ENCODE assay signal across 24 mouse cellular contexts in the genomic region with DNA sequence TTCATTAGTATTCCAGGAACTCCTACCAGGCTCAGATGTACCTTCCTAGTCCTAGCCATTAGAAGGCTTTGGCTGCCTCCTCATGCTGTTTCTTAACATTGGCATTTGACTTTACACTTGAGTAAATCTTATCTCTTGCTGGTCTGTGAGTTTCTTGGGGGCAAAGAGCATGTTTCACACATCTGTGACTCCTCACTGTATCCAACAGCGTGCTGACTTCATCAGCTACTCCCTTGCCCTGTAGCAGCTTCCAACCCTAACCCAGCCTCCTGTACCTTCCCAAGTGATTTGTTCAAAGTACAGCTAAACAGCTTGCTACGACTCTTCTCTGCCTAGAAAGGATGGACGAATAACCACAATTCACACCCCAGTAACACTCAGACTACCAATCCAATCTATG. TPM values are rescaled to one million over a fixed set of nuclear protein-coding genes. Genes with fewer than 3 reads are reported as not detected.
DNase-seq lines count a peak whose midpoint lies in the region; ATAC-seq and TF ChIP-seq lines count a peak whose summit lies in the region.
"Had no signal": no experiment of that assay in that cellular context is flagged by ENCODE, and none has a peak within 500 bp of the region (broad histone marks: within the 10 kb centered on the region; RNA-seq: fewer than 3 reads in every experiment).

No protein-coding gene starts in this region.

- H3K36me3 ChIP-seq in kidney, adult 2 months (ENCODE audit: control insufficient read depth, insufficient read depth, low read length) = no peaks in the 10 kb centered on the region; the same call in 1 of the 2 replicates
- H3K36me3 ChIP-seq in stomach, embryonic 16.5 days (ENCODE audit: control insufficient read depth, insufficient read depth, low read length) = no peaks in the 10 kb centered on the region
- H3K36me3 ChIP-seq in stomach, postnatal 0 days (ENCODE audit: control insufficient read depth, insufficient read depth, low read length) = no peaks in the 10 kb centered on the region
- H3K36me3 ChIP-seq: embryonic facial prominence, embryonic 12.5 days; forebrain, embryonic 15.5 days; heart, embryonic 10.5 days had no signal

- no peak for ATAC-seq in stomach, embryonic 16.5 days (ENCODE audit: insufficient read depth, low FRiP score)
- ATAC-seq in stomach, postnatal 0 days (ENCODE audit: low FRiP score, low TSS enrichment) = no peak
- ATAC-seq: forebrain, embryonic 15.5 days had no signal

- TF ChIP-seq EP300 in stomach, postnatal 0 days (optimal IDR thresholded peaks at IDR 0.05) = no peak

- DNase-seq in kidney, adult 2 months = peak; percentile 87
- DNase-seq in kidney, adult 18-20 months = no peak
- no peak for DNase-seq in stomach, postnatal 0 days (ENCODE audit: low spot score)
- peak; percentile 56 to 76 for DNase-seq in kidney, postnatal 25 days
- no peak for DNase-seq in adrenal gland, adult 2 months
- DNase-seq in thymus, postnatal 0 days (ENCODE audit: low spot score) = no peak
- DNase-seq: adrenal gland, postnatal 14 days; cerebellum, adult 11-12 months; cerebellum, adult 9-10 months; cerebellum, postnatal 25 days; gastrocnemius, postnatal 10 days; heart, adult 18-20 months; heart, postnatal 10 days had no signal

- H3K27me3 ChIP-seq in kidney, adult 2 months (replicated peaks; ENCODE audit: control insufficient read depth, insufficient read depth, low read length) = no peaks in the 10 kb centered on the region
- no peaks in the 10 kb centered on the region for H3K27me3 ChIP-seq in stomach, embryonic 16.5 days (ENCODE audit: control insufficient read depth, insufficient read depth, low read length)
- no peaks in the 10 kb centered on the region for H3K27me3 ChIP-seq in stomach, postnatal 0 days (ENCODE audit: control insufficient read depth, insufficient read depth, low read length)
- H3K27me3 ChIP-seq: embryonic facial prominence, embryonic 12.5 days; forebrain, embryonic 15.5 days had no signal

- H3K4me2 ChIP-seq in stomach, embryonic 16.5 days (ENCODE audit: low read depth, low read length) = no peak overlapping the region
- H3K4me2 ChIP-seq in stomach, postnatal 0 days (replicated peaks; ENCODE audit: low read depth) = no peak overlapping the region
- H3K4me2 ChIP-seq: embryonic facial prominence, embryonic 12.5 days; forebrain, embryonic 15.5 days had no signal

- H3K4me3 ChIP-seq in kidney, adult 2 months (ENCODE audit: insufficient read depth, low read depth, low read length) = no peak overlapping the region
- H3K4me3 ChIP-seq in stomach, embryonic 16.5 days (replicated peaks; ENCODE audit: low read length) = no peak overlapping the region
- H3K4me3 ChIP-seq in stomach, postnatal 0 days (ENCODE audit: low read depth, low read length) = no peak overlapping the region
- H3K4me3 ChIP-seq: embryonic facial prominence, embryonic 12.5 days; forebrain, embryonic 15.5 days; heart, embryonic 10.5 days had no signal

- no peaks in the 10 kb centered on the region for H3K9me3 ChIP-seq in stomach, embryonic 16.5 days (replicated peaks; ENCODE audit: control insufficient read depth, low read length)
- H3K9me3 ChIP-seq in stomach, postnatal 0 days (ENCODE audit: control insufficient read depth, low read length) = no peaks in the 10 kb centered on the region
- H3K9me3 ChIP-seq: embryonic facial prominence, embryonic 12.5 days; forebrain, embryonic 15.5 days; heart, embryonic 10.5 days had no signal

- H3K4me1 ChIP-seq in kidney, adult 2 months (ENCODE audit: control insufficient read depth, insufficient read depth, low read length) = peaks cover 11% of the 10 kb centered on the region; the same call in 1 of the 2 replicates
- no peaks in the 10 kb centered on the region for H3K4me1 ChIP-seq in stomach, embryonic 16.5 days (ENCODE audit: control insufficient read depth, insufficient read depth, low read length)
- H3K4me1 ChIP-seq in stomach, postnatal 0 days (replicated peaks; ENCODE audit: control insufficient read depth, insufficient read depth) = no peaks in the 10 kb centered on the region

- H3K9ac ChIP-seq in stomach, embryonic 16.5 days (ENCODE audit: low read length) = no peak overlapping the region
- no peak overlapping the region for H3K9ac ChIP-seq in stomach, postnatal 0 days (ENCODE audit: low read length)
- H3K9ac ChIP-seq: embryonic facial prominence, embryonic 12.5 days; forebrain, embryonic 15.5 days had no signal

- H3K27ac ChIP-seq in kidney, adult 2 months (ENCODE audit: insufficient read depth, low read depth, low read length) = peak overlapping the region; percentile 43; the same call in 1 of the 2 replicates
- peak overlapping the region; percentile 17; the same call in 1 of the 2 replicates for H3K27ac ChIP-seq in stomach, embryonic 16.5 days (ENCODE audit: low read length)
- H3K27ac ChIP-seq in stomach, postnatal 0 days (replicated peaks) = no peak overlapping the region
- H3K27ac ChIP-seq: embryonic facial prominence, embryonic 12.5 days; forebrain, embryonic 15.5 days; heart, embryonic 10.5 days had no signal

- WGBS in kidney, adult 2 months = 49% methylated on average over 3 of the region's 3 CpGs
- WGBS in stomach, embryonic 16.5 days = 73% methylated on average over 3 of the region's 3 CpGs
- 68% methylated on average over 3 of the region's 3 CpGs for WGBS in stomach, postnatal 0 days

- no peak for TF ChIP-seq CTCF in kidney, adult 2 months (conservative IDR thresholded peaks at IDR 0.05; ENCODE audit: insufficient read depth, insufficient read length, low read depth, low read length)
- no peak for TF ChIP-seq CTCF in stomach, postnatal 0 days (IDR thresholded peaks at IDR 0.05; ENCODE audit: low read depth)

- no peak for TF ChIP-seq POLR2A in kidney, adult 2 months (IDR thresholded peaks at IDR 0.05; ENCODE audit: low read depth, low read length)

RNA-seq across cellular contexts. Expression of a gene that starts 15.1 kb away (rescaled TPM):
- 0.03 and 0.05 TPM in 2 replicates for polyA plus RNA-seq in kidney, adult 2 months (2012; rRNA removed)
- polyA plus RNA-seq in stomach, embryonic 16.5 days (2015; fragmentation: Nextera tagmentation; extraction: Ambion mirVana) = 1.6 and 2.7 TPM in 2 replicates
- polyA plus RNA-seq in stomach, postnatal 0 days (2015; fragmentation: Nextera tagmentation; extraction: Ambion mirVana) = 1.9 and 2.6 TPM in 2 replicates
- under 1 TPM; 0.29 to 0.41 TPM for total RNA-seq in adrenal gland, adult 2 months (2021)
- polyA plus RNA-seq in adrenal gland, adult 2 months (2012; rRNA removed) = 0.27 and 0.35 TPM in 2 replicates
- polyA plus RNA-seq in thymus, postnatal 0 days (2015; fragmentation: Nextera tagmentation; extraction: Ambion mirVana) = 22.4 and 33.0 TPM in 2 replicates
- total RNA-seq: adrenal gland, postnatal 14 days; gastrocnemius, postnatal 10 days; gastrocnemius, postnatal 4 days; heart, adult 18-20 months; heart, postnatal 10 days; hematopoietic stem cell, adult 5-6 weeks; MEL had no signal
- polyA plus RNA-seq: forebrain, embryonic 11.5 days; forebrain, embryonic 15.5 days; heart, embryonic 14.5 days had no signal

RNA-seq across cellular contexts. Expression of a gene that starts 20.5 kb away (rescaled TPM):
- 91.0 and 105 TPM in 2 replicates for polyA plus RNA-seq in kidney, adult 2 months (2012; rRNA removed)
- 0.25 and 0.56 TPM in 2 replicates for polyA plus RNA-seq in stomach, embryonic 16.5 days (2015; fragmentation: Nextera tagmentation; extraction: Ambion mirVana)
- polyA plus RNA-seq in stomach, postnatal 0 days (2015; fragmentation: Nextera tagmentation; extraction: Ambion mirVana) = 0.23 and 0.39 TPM in 2 replicates
- total RNA-seq in adrenal gland, adult 2 months (2021) = not detected
- polyA plus RNA-seq in adrenal gland, adult 2 months (2012; rRNA removed) = 0.20 and 0.22 TPM in 2 replicates
- 0.43 and 0.76 TPM in 2 replicates for polyA plus RNA-seq in thymus, postnatal 0 days (2015; fragmentation: Nextera tagmentation; extraction: Ambion mirVana)
- total RNA-seq: adrenal gland, postnatal 14 days; gastrocnemius, postnatal 10 days; gastrocnemius, postnatal 4 days; heart, adult 18-20 months; heart, postnatal 10 days; hematopoietic stem cell, adult 5-6 weeks; MEL had no signal
- polyA plus RNA-seq: C2C12; cortical plate, adult 2 months; embryonic facial prominence, embryonic 12.5 days; forebrain, embryonic 11.5 days; forebrain, embryonic 15.5 days; heart, embryonic 10.5 days; heart, embryonic 14.5 days had no signal

RNA-seq across cellular contexts. Expression of a gene that starts 58.2 kb away (rescaled TPM):
- polyA plus RNA-seq in kidney, adult 2 months (2012; rRNA removed) = 20.3 and 20.8 TPM in 2 replicates
- polyA plus RNA-seq in stomach, embryonic 16.5 days (2015; fragmentation: Nextera tagmentation; extraction: Ambion mirVana) = 24.3 and 27.5 TPM in 2 replicates
- polyA plus RNA-seq in stomach, postnatal 0 days (2015; fragmentation: Nextera tagmentation; extraction: Ambion mirVana) = 26.5 and 27.9 TPM in 2 replicates
- total RNA-seq in adrenal gland, adult 2 months (2021) = 10 to 100 TPM; 35.3 to 44.1 TPM
- 60.4 and 65.4 TPM in 2 replicates for polyA plus RNA-seq in adrenal gland, adult 2 months (2012; rRNA removed)
- polyA plus RNA-seq in thymus, postnatal 0 days (2015; fragmentation: Nextera tagmentation; extraction: Ambion mirVana) = 36.8 and 39.5 TPM in 2 replicates

Comparison
In these comparisons a context has a peak if more than half of its experiments do, and no peak if none do; other contexts are left out.
1. DNase-seq: peak in kidney, adult 2 months (single experiment) and kidney, postnatal 25 days (2 of 2); none in kidney, adult 18-20 months (single experiment), stomach, postnatal 0 days (single experiment), adrenal gland, adult 2 months (single experiment) and thymus, postnatal 0 days (single experiment).
2. RNA of a gene that starts 20.5 kb away (polyA plus RNA-seq): 91.0 to 105 TPM in kidney, adult 2 months; 0.43 to 0.76 TPM in thymus, postnatal 0 days, 0.23 to 0.39 TPM in stomach, postnatal 0 days, 0.25 to 0.56 TPM in stomach, embryonic 16.5 days and 0.20 to 0.22 TPM in adrenal gland, adult 2 months; every median in the first group is over 10 times any median in the second.